Mouse (Mus musculus) testis, adult 2 months (tissue): ENCODE results near the gene Zdhhc7. TPM values are rescaled to one million over a fixed set of nuclear protein-coding genes. Genes with fewer than 3 reads are reported as not detected.

Source experiments
- H3K27ac ChIP-seq: fragments of 200-500 bp; 2 replicates; pipeline ENCODE4 v1.5.1; 2012; ENCODE audit warnings: low read depth, low read length; ENCODE audit not compliant: control insufficient read depth, insufficient read depth
- H3K27me3 ChIP-seq: fragments of 200-500 bp; 2 replicates; pipeline ENCODE4 v1.6.1; 2012; ENCODE audit warnings: mild to moderate bottlenecking, low read length, moderate library complexity; ENCODE audit not compliant: control insufficient read depth, insufficient read depth
- H3K36me3 ChIP-seq: fragments of 200-500 bp; 2 replicates; pipeline ENCODE4 v1.6.1; 2012; ENCODE audit warnings: mild to moderate bottlenecking, low read length; ENCODE audit not compliant: control insufficient read depth, insufficient read depth
- H3K4me1 ChIP-seq: fragments of 200-500 bp; 2 replicates; pipeline ENCODE4 v1.6.1; 2012; ENCODE audit warnings: low read length; ENCODE audit not compliant: control insufficient read depth, insufficient read depth
- H3K4me3 ChIP-seq: fragments of 200-500 bp; 2 replicates; pipeline ENCODE4 v1.5.1; 2012; ENCODE audit warnings: low read depth, mild to moderate bottlenecking, low read length, moderate library complexity, mixed read lengths; ENCODE audit not compliant: control insufficient read depth
- CTCF ChIP-seq: fragments of 200-500 bp; IDR thresholded peaks from 2 replicates; pipeline ENCODE4 v1.5.1; 2012; ENCODE audit warnings: low read depth, mild to moderate bottlenecking, inconsistent platforms, low read length, moderate library complexity; ENCODE audit not compliant: control insufficient read depth, insufficient read depth, insufficient replicate concordance
- POLR2A ChIP-seq: fragments of 200-500 bp; IDR thresholded peaks from 2 replicates; pipeline ENCODE4 v1.6.1; 2012; ENCODE audit warnings: low read depth, mild to moderate bottlenecking, inconsistent platforms, low read length, moderate library complexity; ENCODE audit not compliant: control insufficient read depth
- polyA plus RNA-seq: library from polyadenylated mRNA; depleted of rRNA; stranded (reverse); fragments of >200 nt; gene quantifications from 2 replicates; pipeline ENCODE4 v1.2.3, GENCODE M21; 2012

The Zdhhc7 gene
- polyA plus RNA-seq, 1 experiment, result 32.8 TPM

DNA sequence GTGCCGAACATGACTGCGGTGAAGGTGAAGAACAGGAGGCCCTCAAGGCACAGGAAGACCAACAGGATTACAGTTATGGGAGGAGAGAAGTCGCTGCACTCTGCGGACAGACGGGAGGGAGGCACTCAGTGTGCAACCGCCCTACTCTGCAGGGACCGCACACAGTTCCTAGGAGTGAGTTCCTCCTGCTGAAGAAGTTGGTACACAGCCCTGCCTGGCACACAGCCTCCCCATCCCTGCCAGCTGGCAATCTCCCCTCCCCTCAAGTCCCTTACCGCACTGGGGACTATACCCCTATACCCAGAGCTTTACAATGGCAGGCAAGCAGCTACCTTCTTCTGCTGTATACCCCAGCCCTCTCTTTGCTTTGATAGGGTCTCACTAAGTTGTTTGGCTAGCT lies 18.0 kb downstream of the Zdhhc7 start:
- no peak overlapping the region for H3K27ac ChIP-seq
- H3K36me3 ChIP-seq, result no peaks in the 10 kb centered on the region; the same call in none of the 2 replicates
- H3K27me3 ChIP-seq, result no peaks in the 10 kb centered on the region
- no peaks in the 10 kb centered on the region for H3K4me1 ChIP-seq
- H3K4me3 ChIP-seq, result no peak overlapping the region
- TF ChIP-seq POLR2A (no peak), CTCF (no peak)

DNA sequence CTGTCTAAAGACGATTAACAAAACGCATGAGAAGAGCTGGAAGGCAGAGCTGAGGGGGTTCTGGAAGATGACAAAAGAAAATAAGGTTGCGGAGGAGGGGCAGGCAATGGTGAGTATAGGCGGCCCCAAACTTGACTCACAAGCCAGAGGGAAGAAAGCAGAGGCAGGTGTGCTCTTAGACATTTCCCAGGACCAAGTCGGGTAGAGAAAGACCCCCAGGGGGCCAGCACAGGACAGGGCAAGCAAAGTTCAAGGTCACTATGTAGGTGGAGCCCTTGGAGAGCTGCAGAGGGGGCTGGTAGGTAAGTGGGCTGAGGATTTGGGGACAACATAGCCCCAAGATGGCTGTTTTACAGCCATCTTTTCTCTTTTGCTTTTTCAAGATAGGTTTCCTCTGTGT lies 21.9 kb downstream of the Zdhhc7 start:
- Histone ChIP-seq H3K27ac (no peak overlapping the region), H3K4me3 (no peak overlapping the region), H3K4me1 (no peaks in the 10 kb centered on the region), H3K36me3 (no peaks in the 10 kb centered on the region; the same call in none of the 2 replicates), H3K27me3 (no peaks in the 10 kb centered on the region)
- TF ChIP-seq POLR2A, result no peak

DNA sequence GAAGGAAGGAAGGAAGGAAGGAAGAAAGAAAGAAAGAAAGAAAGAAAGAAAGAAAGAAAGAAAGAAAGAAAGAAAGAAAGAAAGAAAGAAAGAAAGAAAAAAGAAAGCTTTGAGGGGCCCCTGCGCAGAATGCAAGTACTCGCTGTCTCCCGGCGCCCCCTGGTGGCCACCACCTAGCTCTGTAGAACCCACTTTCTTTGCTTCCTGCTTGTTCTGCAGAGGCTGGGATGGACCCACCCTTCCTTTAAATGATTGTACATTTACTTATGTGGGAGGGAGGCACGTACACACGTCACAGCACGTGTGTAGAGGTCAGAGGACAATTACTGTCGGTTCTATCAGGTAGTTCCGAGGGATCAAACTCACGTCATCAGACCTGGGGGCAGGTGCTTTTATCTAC lies 23.2 kb downstream of the Zdhhc7 start:
- TF ChIP-seq POLR2A (no peak), CTCF (peak; percentile 79)
- no peaks in the 10 kb centered on the region for H3K4me1 ChIP-seq
- no peaks in the 10 kb centered on the region for H3K27me3 ChIP-seq
- H3K27ac ChIP-seq, result no peak overlapping the region
- H3K4me3 ChIP-seq, result no peak overlapping the region
- H3K36me3 ChIP-seq, result no peaks in the 10 kb centered on the region; the same call in none of the 2 replicates

DNA sequence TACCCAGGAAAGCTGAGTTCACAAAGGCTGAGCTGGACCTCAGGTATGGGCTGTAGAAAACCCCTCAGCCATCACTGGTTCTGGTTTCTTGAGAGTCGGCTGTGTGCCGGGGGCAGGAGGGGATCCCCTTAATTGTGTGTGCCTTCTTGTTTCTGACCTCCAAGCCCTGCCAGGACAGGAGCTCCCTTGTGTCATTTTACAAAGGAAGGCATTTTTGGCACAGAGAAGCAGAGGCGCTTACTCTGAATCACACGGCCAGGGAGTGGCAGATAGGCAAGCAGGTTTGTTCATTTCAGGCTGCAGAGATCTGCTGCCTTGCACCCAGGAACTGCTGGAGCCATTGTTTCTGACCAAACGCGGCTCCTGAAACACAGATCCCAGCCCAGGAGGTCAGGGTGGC lies 25.9 kb downstream of the Zdhhc7 start:
- no peak overlapping the region for H3K27ac ChIP-seq

DNA sequence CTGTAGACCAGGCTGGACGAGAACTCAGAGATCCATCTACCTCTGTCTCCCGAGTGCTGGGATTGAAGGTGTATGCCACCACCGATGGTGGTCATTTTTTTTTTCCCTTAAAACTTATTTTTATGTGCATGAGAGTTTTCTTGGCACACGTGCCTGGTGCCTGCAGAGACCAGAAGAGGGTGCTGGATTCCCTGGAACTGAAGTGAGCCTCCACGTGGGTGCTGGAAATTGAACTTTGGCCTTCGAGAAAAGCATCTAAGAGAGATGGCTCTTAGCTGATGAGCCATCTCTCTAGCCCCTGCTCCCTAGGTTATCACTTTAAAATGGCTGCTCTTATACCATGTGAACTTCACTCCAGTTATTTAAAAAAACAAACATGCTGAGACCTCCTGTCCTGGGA lies 26.8 kb downstream of the Zdhhc7 start:
- H3K36me3 ChIP-seq, result no peaks in the 10 kb centered on the region
- H3K4me1 ChIP-seq, result peaks cover 2% of the 10 kb centered on the region; the same call in 1 of the 2 replicates
- TF ChIP-seq POLR2A (no peak), CTCF (no peak)
- no peak overlapping the region for H3K27ac ChIP-seq
- no peaks in the 10 kb centered on the region for H3K27me3 ChIP-seq
- no peak overlapping the region for H3K4me3 ChIP-seq

More for the DNA sequence above, 25.9 kb downstream of the Zdhhc7 start:
- Histone ChIP-seq H3K27me3 (no peaks in the 10 kb centered on the region), H3K4me3 (no peak overlapping the region), H3K4me1 (peaks cover 2% of the 10 kb centered on the region; the same call in 1 of the 2 replicates), H3K36me3 (no peaks in the 10 kb centered on the region)
- TF ChIP-seq CTCF, result no peak
- no peak for TF ChIP-seq POLR2A

DNA sequence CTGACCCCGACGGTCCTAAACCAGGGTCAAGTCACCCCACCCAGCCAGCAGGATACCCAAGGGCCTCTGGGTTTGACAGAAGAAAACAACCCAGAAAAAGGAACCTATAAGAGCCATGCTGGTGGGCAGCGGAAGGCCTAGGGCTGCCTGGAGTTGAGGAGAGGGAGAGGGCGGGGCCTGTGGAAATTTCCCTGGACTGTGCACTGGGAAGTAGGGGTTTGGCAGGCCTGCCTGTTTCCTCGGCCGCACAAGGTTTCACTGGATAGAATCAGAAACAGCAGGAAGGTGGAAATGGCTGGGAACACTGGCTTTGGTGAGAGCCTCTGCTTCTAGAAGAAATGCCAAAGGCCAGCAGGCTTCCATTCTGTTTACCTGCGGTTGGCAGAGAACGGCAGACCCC lies 28.5 kb downstream of the Zdhhc7 start:
- H3K4me3 ChIP-seq, result no peak overlapping the region
- TF ChIP-seq POLR2A (no peak), CTCF (no peak)
- no peaks in the 10 kb centered on the region for H3K36me3 ChIP-seq
- no peak overlapping the region for H3K27ac ChIP-seq
- H3K27me3 ChIP-seq, result no peaks in the 10 kb centered on the region
- peaks cover 2% of the 10 kb centered on the region for H3K4me1 ChIP-seq

DNA sequence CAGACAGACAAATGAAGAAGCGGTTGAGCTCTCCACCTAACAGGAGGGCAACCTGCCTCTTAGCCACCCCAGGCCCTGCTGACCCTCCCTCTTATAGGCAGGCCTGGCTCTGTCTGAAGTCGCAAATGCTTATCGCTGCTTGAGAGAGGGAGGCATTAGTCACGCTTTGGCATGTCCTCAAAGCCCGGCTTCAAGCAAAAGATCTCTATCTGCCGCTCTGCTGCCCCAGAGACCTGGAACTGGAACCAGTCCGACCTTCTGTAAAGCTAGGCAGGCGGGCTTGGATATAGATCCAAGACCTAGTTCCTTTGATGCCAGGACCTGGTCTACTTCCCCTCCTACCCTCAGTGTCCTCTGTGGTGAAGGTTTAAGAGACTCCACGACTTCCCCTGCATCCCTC lies 29.0 kb downstream of the Zdhhc7 start:
- Histone ChIP-seq H3K4me3 (no peak overlapping the region), H3K36me3 (no peaks in the 10 kb centered on the region), H3K27me3 (no peaks in the 10 kb centered on the region), H3K4me1 (peaks cover 2% of the 10 kb centered on the region), H3K27ac (no peak overlapping the region)
- TF ChIP-seq CTCF, result no peak
- no peak for TF ChIP-seq POLR2A

DNA sequence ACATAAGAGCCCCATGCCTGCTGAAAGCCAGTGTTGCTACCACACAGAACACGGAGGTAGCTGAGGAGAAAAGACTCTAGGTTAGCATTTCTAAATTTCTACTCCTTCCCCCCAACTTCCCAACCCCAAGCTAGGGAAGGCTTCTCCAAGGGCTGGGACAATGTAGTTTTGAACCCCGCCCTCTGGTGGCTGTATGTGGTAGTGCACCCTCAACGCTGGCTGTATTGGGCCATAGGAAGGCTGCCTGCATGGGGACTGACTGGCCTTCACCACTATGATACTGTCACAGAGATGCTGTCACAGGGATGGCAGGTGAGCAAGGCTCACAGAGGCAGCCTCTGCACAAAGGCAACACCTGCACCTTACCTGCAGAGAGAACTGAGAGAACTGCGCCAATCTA lies 29.6 kb downstream of the Zdhhc7 start:
- no peak overlapping the region for H3K4me3 ChIP-seq
- TF ChIP-seq POLR2A (no peak), CTCF (peak; percentile 99)
- H3K27me3 ChIP-seq, result no peaks in the 10 kb centered on the region
- no peaks in the 10 kb centered on the region for H3K36me3 ChIP-seq
- no peak overlapping the region for H3K27ac ChIP-seq
- H3K4me1 ChIP-seq, result peaks cover 2% of the 10 kb centered on the region
